Mouse (Mus musculus): ENCODE measurements around the gene Erv3. TPM values are rescaled to one million over a fixed set of nuclear protein-coding genes. Genes with fewer than 3 reads are reported as not detected.

Erv3 gene
- total RNA-seq, 2 experiments from 2014 or later = not detected

DNA sequence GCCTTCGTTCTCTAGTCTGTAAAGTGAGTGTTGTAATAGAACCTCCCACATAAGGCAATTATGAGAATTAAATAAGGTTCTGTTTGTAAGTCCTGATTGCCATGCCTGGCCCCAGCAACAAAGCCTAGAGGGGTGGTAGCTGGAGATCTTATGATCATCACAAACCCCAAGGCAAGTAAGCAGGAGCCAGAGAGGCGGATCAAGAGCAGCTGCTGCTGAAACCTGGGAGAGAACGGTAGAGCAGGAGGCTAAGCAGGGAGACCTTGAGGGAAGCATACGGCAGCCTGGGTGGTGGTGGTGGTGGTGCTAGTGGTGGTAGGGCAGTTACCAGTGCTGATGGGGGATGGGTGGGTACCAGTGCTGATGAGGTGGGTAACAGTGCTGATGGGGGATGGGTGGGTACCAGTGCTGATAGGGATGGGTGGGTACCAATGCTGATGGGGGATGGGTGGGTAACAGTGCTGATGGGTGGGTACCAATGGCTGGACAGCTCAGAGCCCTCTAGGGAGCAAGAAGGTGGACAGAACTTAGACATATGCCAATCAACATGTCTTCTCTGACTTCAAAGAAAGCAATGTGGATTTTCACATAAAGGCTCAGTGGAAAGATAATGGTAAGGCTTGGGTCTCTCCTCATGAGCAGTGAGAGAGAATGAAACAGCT is 32.4 kb downstream of the Erv3 start:
- DNase-seq = no peak
- intact Hi-C loops (cut with DNase I) = loop anchor here (10.0 kb wide), 1 partner anchor 658 kb away; no protein-coding TSS in a partner anchor

DNA sequence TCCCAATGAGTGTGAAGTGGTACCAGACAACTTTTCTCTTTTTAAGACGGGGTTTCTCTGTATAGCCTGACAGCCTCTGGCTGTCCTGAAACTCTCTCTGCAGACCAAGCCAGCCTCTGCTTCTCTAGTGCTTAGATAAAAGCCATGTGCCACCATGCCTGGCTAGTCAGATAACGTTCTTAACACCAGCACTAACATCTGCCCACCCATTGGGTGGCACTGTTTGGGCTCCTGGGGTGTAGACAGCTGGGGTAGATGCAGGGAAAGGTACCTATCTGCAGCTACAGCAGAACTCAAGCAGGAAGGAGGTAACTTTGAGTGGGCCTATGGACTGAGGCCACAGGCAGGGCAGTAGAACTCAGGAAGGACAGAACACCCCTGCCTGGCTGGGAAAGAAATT is 34.0 kb downstream of the Erv3 start:
- intact Hi-C loops (cut with DNase I) = loop anchor here (10.0 kb wide), 1 partner anchor 659 kb away; no protein-coding TSS in a partner anchor
- no peak for DNase-seq

DNA sequence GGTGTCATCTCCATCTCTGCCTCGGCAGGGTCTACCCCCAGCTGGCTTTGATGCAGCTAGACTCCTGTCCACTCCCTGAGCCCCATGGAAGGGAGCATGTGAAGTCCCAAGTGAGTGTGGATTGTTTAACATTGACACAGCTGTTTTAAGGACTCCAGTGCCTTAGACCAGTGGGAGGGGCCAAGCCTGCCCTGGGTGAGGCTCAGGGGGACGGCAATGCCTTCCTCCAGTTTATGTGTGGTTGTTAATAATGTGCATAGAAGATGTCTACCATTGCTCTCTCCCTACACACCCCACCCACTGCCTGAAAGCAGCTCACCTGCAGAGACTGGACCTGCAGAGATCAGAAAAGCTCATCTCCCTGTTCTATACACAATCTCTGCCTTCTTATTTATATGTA is 35.6 kb downstream of the Erv3 start:
- no peak for DNase-seq
- intact Hi-C loops (cut with DNase I) = loop anchor here (5.0 to 10.0 kb wide), 2 partner anchors 288 to 661 kb away; no protein-coding TSS in a partner anchor

DNA sequence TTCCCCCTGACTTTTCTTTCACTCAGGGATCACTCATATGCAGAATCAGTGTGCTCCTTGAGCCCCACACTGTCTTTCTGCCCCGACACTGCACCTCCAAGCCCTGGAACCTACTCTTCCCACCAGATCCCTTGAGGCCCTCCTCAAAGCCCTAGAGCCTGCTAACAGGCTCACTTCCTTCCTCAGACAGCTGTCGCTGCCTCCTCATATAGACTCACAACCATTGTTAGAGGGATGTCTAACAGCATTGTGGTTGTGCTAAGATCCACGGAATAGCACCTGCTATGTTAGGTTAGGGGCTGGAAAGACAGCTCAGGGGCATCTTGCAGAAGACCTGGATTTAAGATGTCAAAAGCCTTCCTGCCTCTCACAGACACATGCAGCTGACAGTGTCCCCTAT is 37.1 kb downstream of the Erv3 start:
- DNase-seq = no peak
- intact Hi-C loops (cut with DNase I) = loop anchor here (5.0 to 10.0 kb wide), 2 partner anchors 290 to 662 kb away; no protein-coding TSS in a partner anchor

DNA sequence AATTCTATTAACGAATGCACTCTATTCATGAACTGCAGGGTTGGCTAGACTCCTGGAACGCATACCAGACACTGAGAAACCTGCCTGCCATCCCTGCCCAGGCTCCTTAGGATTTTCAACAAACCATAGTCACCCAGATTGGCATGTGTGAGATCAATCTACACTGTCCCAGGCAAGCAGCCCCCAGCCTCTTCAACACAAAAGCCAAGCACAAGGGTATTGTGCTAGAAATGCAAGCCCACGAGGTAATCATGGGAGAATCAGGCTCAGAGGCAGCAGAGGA is 37.9 kb downstream of the Erv3 start:
- no peak for DNase-seq
- intact Hi-C loops (cut with DNase I) = loop anchor here (2.0 to 10.0 kb wide), 3 partner anchors 291 to 663 kb away; no protein-coding TSS in a partner anchor

DNA sequence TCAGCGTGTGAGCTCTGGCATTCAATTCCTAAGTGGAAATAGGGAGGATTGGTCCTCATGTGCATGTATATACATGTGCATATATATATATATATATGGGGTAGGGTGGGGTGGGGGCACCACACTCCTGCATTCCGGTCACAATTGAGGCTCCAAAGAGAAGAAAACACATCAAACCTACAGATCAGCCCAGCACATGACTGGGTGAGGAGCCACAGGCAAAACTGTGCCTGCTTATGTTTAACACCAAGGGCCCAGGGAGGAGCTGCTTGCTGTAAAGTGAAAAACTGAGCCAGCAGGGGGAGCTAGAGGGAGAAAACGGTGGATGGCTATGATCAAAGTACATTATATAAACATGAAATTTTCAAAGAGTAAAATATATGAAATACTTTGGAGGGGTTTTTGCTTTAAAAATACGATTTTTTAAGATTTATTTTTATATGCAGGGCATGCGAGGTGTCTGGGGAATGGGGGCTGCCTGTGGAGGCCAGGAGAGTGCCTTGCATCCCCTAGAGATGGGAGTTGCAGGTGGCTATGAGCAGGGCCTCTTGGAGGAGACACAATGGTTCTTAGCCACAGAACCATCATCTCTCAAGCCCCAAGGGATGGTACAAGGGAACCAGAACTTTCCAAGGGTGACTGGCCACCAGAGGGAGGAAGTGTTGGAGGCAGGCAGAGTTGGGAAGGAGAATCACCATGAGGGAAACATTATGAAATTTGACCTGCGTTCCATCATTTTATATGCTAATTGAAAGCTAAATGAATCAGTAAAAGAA is 38.4 kb downstream of the Erv3 start:
- intact Hi-C loops (cut with DNase I) = loop anchor here (1.0 to 10.0 kb wide), 4 partner anchors 128 to 664 kb away; no protein-coding TSS in a partner anchor

DNA sequence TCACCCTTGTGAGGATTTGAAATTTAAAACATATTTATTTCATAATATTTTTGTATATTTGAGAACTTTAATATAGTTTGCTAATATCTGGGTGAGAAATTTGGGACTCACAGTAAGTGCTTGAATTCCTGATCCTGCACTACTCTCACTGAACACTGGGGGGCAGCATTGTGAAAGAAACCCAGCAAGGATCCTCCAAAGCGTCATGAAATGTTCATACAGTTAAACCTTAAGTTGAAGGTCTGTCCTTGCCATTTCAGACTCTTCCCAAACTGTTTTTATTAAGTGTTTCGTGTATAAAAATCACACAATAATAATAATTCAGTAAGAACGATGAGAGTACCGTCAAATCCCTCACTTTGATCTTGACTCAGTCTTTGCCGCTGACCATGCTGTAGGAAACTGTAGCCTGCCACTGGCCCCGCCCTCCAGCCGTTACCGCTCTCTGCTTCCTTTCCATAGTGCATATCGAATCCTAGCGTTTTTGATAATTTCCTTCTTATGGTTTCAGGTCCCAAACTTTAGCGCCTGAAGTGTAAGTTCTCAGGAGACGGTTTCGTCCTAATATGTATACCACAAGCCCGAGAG is 39.4 kb downstream of the Erv3 start:
- DNase-seq = peak; percentile 82 to 87
- intact Hi-C loops (cut with DNase I) = loop anchor here (1.0 to 10.0 kb wide), 4 partner anchors 129 to 665 kb away; no protein-coding TSS in a partner anchor

More for the DNA sequence above, 38.4 kb downstream of the Erv3 start:
- DNase-seq = peak; percentile 81 to 82

DNA sequence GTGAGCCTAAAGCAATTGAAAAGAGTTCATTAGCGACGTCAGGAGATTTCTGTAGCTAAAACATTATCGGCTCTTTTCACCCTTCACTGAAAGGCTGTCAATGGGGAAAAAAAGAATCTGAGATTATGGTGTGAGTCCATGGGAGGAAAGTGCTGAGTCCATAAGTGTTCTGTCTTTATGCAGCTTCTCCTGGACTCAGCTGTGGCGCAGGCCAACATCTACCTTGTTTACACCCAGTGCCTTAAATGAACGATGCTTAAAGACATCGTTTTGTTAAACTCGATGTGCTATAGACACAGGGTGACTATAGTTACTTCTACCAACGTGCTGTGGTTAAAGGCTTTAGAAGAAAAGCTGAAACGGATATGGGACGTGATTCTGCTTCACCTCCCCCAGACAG is 45.2 kb downstream of the Erv3 start:
- DNase-seq = no peak
- intact Hi-C loops (cut with DNase I) = loop anchor here (5.0 kb wide), 1 partner anchor 42 kb away; no protein-coding TSS in a partner anchor

DNA sequence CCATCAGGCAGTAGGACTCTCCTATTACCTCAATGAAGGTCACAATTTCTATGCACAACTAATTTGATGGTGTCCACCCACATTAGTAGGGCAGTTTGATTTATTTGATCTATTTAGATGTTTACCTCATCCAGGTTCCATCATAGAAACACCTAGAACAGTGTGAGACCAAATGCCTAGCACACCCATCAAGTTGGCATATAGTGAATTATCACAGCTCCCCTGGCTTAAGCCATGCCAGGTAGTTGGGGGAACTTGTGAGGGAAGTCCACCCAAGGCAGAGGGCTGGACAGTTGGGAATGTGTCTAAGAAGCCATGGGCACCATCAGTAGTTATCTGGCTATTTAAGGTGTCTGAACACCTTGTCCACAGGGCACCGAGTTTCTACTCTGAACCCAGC is 46.1 kb downstream of the Erv3 start:
- DNase-seq = no peak
- intact Hi-C loops (cut with DNase I) = loop anchor here (5.0 kb wide), 1 partner anchor 41 kb away; no protein-coding TSS in a partner anchor

DNA sequence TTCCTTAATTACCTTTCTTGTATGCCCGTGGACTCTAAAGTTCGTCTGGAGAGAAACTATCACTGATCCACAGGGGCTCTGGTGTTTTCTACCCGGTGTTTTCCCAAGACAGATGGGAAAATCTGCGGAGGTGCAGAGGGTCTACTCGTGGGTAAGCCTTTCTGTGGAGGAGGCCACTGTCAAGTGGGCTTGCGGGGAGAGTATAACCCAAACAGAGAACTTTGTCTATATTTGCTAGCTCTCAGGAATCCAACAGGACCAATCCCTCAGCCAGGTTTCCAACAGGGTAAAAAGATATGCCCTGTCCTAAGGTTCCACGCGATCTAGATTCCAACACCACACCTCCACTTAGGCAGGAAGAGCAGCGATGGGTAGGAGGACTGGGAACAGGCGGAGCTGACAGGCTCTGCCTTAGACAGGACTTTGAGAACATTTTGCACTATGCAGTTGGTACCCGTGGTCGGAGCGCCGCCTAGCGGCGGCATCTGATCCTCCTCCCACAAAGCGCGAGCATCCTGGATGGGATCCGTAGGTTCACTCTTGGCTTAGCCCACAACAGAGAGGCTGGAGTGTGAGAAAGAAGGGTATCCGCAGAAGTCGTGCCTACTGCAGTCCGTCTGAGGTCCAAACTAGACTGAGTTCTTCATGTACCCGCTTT is 46.9 kb downstream of the Erv3 start:
- DNase-seq = peak; percentile 48 to 55
- intact Hi-C loops (cut with DNase I) = loop anchor here (1.0 to 5.0 kb wide), 3 partner anchors 40 to 267 kb away; partner anchors contain the start of gene Adra1d

DNA sequence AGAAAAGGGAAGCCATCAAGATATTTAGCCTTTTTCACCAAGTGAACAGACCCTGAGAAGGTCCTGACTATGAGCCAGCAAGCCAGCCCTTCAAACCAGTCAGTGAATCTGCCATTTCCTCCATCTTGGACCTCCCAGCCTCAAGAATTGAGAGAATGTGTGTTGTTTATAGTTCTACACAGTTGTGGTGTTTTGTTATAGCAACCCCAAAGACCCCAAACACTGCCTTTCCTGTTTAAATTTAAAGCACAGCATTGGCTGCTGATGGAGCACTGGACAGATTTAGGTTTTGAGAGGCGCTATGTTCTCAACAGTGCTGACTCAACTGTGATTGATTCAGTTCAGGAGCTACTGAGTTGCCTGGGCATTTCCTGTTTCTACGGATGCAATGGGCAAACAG is 47.9 kb downstream of the Erv3 start:
- intact Hi-C loops (cut with DNase I) = loop anchor here (1.0 to 5.0 kb wide), 3 partner anchors 39 to 266 kb away; partner anchors contain the start of gene Adra1d
- no peak for DNase-seq

DNA sequence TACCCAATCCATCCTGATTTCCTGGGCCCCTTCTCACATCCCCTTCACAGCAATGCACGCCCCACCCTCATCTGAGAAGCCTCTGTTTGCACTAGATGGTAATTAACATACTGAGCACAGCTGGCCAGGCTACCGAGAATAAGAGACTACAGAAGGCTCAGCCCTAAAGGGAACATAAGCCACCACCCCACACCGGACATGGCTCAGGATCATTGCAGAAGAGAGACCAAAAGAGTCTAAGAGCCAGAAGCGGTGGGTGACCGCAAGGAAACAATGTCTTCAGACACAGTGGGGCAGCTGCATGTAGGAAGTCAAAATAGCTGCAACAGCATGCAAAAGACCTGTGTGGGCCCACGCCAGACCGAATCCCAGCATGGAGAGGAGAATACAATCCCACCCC is 50.7 kb downstream of the Erv3 start:
- DNase-seq = no peak
- intact Hi-C loops (cut with DNase I) = loop anchor here (5.0 kb wide), 1 partner anchor 137 kb away; no protein-coding TSS in a partner anchor

DNA sequence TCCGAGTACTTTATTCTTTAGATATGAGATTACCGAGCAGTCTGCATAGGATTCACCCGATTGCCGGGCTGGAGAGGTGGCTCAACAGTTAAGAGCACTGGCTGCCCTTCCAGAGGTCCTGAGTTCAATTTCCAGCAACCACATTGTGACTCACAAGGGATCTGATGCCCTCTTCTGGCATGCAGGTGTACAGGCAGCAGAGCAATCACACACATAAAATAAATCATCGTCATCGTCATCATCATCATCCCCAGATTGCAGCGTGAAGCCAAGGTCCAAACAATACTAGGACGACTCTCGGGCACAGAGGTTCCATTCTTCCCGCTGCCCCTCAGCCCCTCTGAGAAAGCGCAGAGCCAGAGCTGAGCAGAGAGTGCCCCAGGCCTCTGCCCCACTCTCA is 51.9 kb downstream of the Erv3 start:
- no peak for DNase-seq
- intact Hi-C loops (cut with DNase I) = loop anchor here (5.0 kb wide), 1 partner anchor 135 kb away; no protein-coding TSS in a partner anchor

DNA sequence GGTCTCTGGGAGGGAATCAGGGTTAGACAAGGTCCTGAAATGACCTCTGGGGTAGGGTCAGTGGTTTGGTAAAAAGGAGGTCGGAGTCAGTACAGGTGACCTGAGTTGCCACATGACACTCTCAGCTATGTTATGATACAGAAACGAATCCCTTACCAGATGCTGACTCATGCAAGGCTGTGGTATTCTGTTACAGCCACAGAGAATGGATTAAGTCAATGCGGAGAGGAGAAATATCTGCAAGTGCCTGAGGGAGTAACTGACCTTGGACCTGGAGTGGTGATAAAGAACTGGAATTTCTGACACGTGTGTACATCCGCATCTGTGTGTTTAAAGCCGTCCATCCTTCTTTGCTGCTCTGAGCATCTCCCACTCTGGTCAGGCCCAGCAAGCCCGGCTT is 52.7 kb downstream of the Erv3 start:
- DNase-seq = no peak
- intact Hi-C loops (cut with DNase I) = loop anchor here (5.0 kb wide), 1 partner anchor 135 kb away; no protein-coding TSS in a partner anchor

DNA sequence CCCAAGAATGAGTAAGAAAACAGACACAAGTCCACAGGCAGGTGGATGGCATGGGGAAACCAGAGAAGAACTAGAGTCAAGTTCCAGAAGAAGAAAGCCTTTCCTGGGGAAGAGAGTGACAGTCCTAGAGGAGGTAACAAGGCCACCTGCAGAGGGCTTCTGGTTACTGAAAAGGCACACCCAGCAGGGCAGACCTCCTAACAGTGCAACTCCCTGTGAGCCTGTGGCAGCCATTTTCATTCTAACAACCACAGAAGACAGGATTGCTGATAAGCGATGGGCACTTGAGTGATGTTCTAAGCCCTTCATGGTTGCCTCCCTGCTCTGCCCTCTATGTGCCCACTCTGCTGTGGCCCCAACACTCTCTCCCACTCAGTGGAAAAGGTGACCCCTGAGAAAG is 54.2 kb downstream of the Erv3 start:
- intact Hi-C loops (cut with DNase I) = loop anchor here (5.0 kb wide), 1 partner anchor 133 kb away; no protein-coding TSS in a partner anchor
- no peak for DNase-seq

DNA sequence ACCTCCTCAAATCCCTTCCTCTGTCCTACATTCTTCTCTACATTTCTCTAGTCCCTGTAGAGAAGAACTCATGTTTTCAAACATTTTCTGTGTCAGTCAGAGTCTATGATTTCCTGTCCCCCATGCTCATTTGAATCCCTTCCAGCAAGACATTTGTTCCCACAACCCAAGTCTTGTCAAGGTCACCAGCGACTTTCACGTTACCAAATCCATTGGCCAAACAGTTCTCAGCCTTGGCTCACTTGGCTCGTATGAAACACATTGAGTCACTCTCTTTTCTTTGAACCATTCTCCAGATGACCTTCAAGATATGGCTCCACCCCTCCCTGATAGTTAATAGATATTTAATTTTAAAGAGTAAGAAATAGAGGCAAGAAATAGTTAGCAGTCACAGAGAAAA is 55.7 kb downstream of the Erv3 start:
- intact Hi-C loops (cut with DNase I) = no loop called here
- DNase-seq = no peak
